Mouse (Mus musculus) hindbrain, embryonic 10.5 days (tissue): ENCODE results near the gene Dok5. TPM values are rescaled to one million over a fixed set of nuclear protein-coding genes. Genes with fewer than 3 reads are reported as not detected.

Experiments
- DNase-seq: peaks from one replicate; pipeline ENCODE4 v3.0.0-alpha.2; 2017; ENCODE audit warnings: low spot score
- H3K27ac ChIP-seq: fragments of 300-500 bp; sonication (generic); 2 replicates; pipeline ENCODE4 v1.5.1; 2016; ENCODE audit warnings: mild to moderate bottlenecking, moderate library complexity
- H3K27me3 ChIP-seq: fragments of 300-500 bp; sonication (generic); 2 replicates; pipeline ENCODE4 v1.6.1; 2016; ENCODE audit warnings: mild to moderate bottlenecking; ENCODE audit not compliant: poor library complexity, insufficient read depth, severe bottlenecking
- H3K36me3 ChIP-seq: fragments of 300-500 bp; sonication (generic); 2 replicates; pipeline ENCODE4 v1.6.1; 2016; ENCODE audit warnings: mild to moderate bottlenecking, moderate library complexity
- H3K4me1 ChIP-seq: fragments of 300-500 bp; sonication (generic); replicated peaks from 2 replicates; pipeline ENCODE4 v1.6.1; 2016; ENCODE audit warnings: mild to moderate bottlenecking
- H3K4me3 ChIP-seq: fragments of 300-500 bp; sonication (generic); 2 replicates; pipeline ENCODE4 v1.5.1; 2016; ENCODE audit warnings: mild to moderate bottlenecking, moderate library complexity
- H3K9me3 ChIP-seq: fragments of 300-500 bp; sonication (generic); 2 replicates; pipeline ENCODE4 v1.6.1; 2016; ENCODE audit warnings: mild to moderate bottlenecking, moderate library complexity
- WGBS: fragments of 180-500 bp; shearing (Covaris S2); methylation state at CpG from one replicate; pipeline ENCODE4 v1.1.7; 2016; 5-methylcytosine and 5-hydroxymethylcytosine counted together
- polyA plus RNA-seq: library from polyadenylated mRNA; unstranded; fragments of >200 nt; fragmentation: Nextera tagmentation; extraction: Ambion mirVana; gene quantifications from 2 replicates; pipeline ENCODE4 v1.2.1, GENCODE M21; 2016

The Dok5 gene
- polyA plus RNA-seq, 1 experiment from 2014 or later: 12.7 TPM

DNA sequence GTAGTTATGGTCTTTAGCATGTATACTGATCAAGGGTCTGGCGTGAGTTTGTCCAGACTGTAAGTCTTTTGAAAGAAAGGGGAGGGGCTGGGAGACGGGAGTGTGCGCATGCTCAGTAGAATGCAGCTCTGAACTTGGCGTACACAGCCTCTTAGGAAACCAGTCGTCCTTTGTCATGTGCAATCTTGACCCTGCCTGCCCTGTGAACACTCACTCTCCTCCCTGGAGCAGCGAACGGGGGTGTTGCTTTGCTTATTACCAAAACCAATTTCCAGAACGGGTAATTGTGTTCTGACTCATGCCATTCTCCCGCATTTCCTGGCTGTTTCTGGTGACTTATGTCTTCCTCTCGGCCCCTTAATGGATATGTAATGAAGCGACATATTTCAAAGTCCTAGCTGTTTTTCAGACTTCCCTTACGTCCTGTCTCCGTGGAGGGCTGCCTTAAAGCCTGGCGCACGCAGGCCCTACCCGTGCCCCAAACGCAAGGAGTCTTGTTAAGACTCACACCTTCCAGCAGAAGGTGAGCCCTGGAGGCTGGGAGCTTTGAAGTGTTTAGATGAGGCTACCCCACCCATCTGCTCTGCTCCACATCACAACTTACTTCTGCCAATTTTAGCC lies 95.3 kb downstream of the Dok5 start:
- no peak for DNase-seq
- H3K27ac ChIP-seq: no peak overlapping the region
- WGBS: 78% methylated on average over 17 of the region's 17 CpGs

DNA sequence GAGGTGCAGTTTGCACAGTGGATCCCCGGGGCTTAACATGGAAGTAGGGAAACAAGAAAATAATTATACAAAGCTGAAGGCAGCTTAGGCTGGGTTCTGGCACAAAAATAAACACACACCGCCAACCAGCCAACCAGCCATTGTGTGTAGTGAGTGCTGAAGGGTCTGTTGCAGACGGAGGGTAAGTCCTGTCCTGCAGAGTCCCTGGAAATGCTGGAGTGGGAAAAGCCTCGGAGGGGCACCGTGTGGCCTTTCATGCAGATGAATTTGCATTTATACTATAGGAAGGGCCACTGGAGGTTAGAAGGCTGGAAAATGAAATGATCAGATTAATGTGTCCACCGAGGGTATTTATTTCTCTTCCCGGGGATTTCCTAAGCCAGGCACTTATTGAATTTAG lies 97.2 kb downstream of the Dok5 start:
- Histone ChIP-seq H3K27me3 (peaks cover 4% of the 10 kb centered on the region; the same call in 1 of the 2 replicates), H3K36me3 (no peaks in the 10 kb centered on the region), H3K4me3 (no peak overlapping the region), H3K27ac (no peak overlapping the region), H3K4me1 (peaks cover 23% of the 10 kb centered on the region), H3K9me3 (no peaks in the 10 kb centered on the region)
- WGBS: 52% methylated on average over 7 of the region's 7 CpGs
- no peak for DNase-seq

More for the DNA sequence above, 95.3 kb downstream of the Dok5 start:
- H3K4me3 ChIP-seq: no peak overlapping the region
- no peaks in the 10 kb centered on the region for H3K36me3 ChIP-seq
- H3K4me1 ChIP-seq: peaks cover 23% of the 10 kb centered on the region
- H3K27me3 ChIP-seq: no peaks in the 10 kb centered on the region
- H3K9me3 ChIP-seq: no peaks in the 10 kb centered on the region

DNA sequence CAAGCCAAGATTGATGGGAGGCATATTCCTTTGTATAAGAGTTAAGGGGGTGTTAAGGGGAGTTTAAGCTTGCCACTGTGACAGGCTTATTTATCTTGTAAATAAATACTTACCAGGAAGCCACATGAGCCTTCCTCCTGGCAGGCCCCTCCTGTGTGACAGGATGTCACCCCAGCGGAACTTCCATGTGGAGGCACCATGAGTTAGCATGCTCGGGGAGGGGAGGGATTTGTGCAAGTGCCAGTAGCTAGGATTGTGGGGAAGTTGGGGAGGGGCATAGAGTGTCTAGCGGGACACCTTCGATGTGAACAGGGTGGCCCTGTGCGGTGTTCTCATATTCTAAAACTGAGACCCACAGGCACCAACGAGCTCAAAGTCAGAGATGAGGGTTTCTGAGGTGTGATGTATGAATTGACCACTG lies 97.6 kb downstream of the Dok5 start:
- no peak for DNase-seq
- Histone ChIP-seq H3K4me1 (peaks cover 23% of the 10 kb centered on the region), H3K4me3 (no peak overlapping the region), H3K27me3 (peaks cover 5% of the 10 kb centered on the region; the same call in 1 of the 2 replicates), H3K36me3 (no peaks in the 10 kb centered on the region), H3K27ac (no peak overlapping the region), H3K9me3 (no peaks in the 10 kb centered on the region)
- 84% methylated on average over 6 of the region's 6 CpGs for WGBS

DNA sequence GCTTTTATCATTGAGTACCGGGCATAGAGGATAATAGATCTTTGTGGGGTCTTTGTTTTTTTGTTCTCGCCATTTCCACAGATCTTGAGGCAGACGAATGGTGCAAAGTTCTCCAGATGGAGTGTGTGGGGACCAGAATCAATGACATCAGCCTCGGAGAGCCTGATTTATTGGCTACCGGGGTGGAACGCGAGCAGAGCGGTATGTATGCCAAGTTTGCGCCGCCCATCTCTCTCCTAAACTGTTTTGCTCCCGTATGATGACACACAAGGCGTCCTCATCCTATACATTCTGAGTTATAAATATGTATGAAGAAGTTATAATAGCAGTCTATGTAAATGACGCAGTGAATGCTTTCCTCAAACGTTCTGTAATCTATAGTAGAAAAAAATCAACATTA lies 98.4 kb downstream of the Dok5 start:
- Histone ChIP-seq H3K27me3 (peaks cover 10% of the 10 kb centered on the region; the same call in 1 of the 2 replicates), H3K36me3 (no peaks in the 10 kb centered on the region), H3K4me1 (peaks cover 23% of the 10 kb centered on the region), H3K9me3 (no peaks in the 10 kb centered on the region), H3K4me3 (no peak overlapping the region), H3K27ac (no peak overlapping the region)
- WGBS: 85% methylated on average over 14 of the region's 14 CpGs
- DNase-seq: no peak

DNA sequence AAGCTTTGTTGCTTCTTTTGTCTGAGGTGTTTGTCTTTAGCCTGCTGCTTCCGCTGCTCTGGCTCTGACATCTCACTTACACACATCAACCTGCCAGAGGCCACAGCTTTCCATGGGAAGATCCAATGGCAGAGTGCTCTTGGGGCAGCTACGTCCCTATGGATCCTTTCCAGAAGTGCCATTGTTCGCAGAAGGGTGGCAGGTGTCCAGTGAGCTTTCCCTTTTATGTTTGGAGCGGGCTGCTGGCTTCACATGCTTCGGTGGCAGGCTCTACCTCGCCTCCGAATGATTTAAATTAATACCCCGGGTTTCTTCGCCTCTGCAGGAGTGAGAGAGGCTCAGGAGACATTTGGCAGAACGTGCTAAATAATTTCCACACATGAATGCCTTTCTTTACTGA lies 105.3 kb downstream of the Dok5 start:
- H3K27me3 ChIP-seq: peaks cover 47% of the 10 kb centered on the region
- H3K36me3 ChIP-seq: no peaks in the 10 kb centered on the region
- H3K9me3 ChIP-seq: no peaks in the 10 kb centered on the region
- H3K4me3 ChIP-seq: no peak overlapping the region
- no peak for DNase-seq
- WGBS: 34% methylated on average over 10 of the region's 10 CpGs
- H3K4me1 ChIP-seq: peaks cover 37% of the 10 kb centered on the region
- H3K27ac ChIP-seq: peak overlapping the region; percentile 69

DNA sequence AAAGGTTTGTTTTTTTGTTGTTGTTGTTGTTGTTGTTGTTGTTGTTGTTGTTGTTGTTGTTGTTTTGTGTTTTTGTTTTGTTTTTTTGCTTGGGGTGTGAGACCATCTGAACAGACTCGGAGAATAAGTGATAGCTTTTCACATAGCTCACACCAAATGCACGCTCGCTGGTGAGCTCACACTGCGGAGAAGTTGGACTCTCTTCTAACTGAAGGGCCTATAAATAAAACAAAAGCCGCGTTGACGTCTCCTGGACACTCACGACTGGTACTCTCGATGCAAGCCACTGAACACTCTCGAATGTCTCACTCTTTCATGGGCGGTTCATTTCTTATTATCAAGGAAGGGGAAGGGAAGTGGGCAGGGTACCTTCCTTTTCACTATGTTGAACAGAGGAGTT lies 105.8 kb downstream of the Dok5 start:
- Histone ChIP-seq H3K27ac (peak overlapping the region; percentile 82), H3K27me3 (peaks cover 51% of the 10 kb centered on the region)
- WGBS: 61% methylated on average over 11 of the region's 11 CpGs

DNA sequence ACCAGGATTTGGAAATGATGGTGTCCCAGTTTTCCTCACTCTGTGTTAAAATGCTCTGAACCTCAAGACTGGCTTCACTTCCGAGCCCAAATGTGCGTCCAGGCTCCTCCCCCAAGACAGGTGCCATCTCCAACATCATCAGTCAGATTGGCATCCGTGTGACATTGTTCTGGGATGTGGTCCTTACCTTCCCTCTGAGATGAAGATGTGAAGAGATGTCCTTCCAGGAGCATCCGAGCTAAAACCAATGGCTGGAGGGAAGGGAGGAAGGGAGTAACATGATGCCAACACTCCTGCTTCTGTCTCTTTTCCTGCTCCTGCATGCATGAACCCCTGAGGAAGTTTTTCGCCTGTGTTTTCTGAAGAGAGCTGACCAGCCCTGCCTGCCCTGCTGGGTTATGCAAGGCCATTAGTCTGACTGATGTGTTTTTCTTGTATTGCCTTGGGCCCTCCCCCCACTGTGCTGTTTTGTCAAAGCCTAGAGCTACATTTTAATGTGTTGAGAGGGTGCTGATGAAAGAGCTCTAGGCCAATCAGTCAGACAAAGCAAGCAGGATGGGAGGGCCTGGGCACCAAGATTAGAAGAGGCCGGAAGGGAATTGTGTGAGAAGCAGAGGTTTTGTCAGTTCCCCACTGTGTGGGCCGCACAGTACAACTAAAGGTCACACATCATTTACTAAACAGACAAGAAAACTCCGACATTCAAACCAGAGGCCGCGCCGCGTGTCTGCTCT lies 106.4 kb downstream of the Dok5 start:
- 13% methylated on average over 12 of the region's 12 CpGs for WGBS
- no peaks in the 10 kb centered on the region for H3K9me3 ChIP-seq

More for the DNA sequence above, 105.8 kb downstream of the Dok5 start:
- Histone ChIP-seq H3K4me3 (no peak overlapping the region), H3K36me3 (no peaks in the 10 kb centered on the region), H3K9me3 (no peaks in the 10 kb centered on the region), H3K4me1 (peaks cover 41% of the 10 kb centered on the region)
- DNase-seq: no peak

DNA sequence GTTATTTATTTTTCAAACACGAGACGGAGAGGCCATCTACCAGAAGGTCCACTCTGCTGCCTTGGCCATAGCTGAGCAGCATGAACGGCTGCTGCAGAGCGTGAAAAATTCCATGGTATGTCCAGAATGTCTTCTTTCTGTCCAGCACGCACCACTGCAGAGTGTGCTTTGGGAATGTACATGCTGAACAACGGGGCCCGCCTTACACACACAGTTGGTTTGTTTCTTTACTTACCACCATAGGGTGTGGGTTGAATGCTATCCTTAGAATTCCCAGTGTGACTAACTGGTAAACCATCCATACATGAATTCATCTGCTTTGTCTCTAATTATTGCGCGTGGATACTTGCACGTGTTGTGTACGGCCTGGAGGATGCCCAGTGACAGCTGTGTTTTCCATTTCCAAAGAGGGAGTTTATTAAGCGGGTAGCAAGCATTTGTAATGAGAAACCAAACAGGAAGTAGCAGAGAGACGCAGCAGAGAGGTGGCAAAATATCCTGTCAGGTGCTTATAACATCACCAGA lies 109.9 kb downstream of the Dok5 start:
- Histone ChIP-seq H3K27ac (no peak overlapping the region), H3K27me3 (peaks cover 35% of the 10 kb centered on the region), H3K4me3 (no peak overlapping the region), H3K4me1 (peaks cover 44% of the 10 kb centered on the region), H3K36me3 (no peaks in the 10 kb centered on the region), H3K9me3 (no peaks in the 10 kb centered on the region)
- 56% methylated on average over 13 of the region's 13 CpGs for WGBS
- no peak for DNase-seq

More for the DNA sequence above, 106.4 kb downstream of the Dok5 start:
- peak overlapping the region; percentile 82 for H3K27ac ChIP-seq
- peaks cover 51% of the 10 kb centered on the region for H3K27me3 ChIP-seq
- DNase-seq: peak; percentile 80
- H3K4me1 ChIP-seq: peaks cover 41% of the 10 kb centered on the region
- no peaks in the 10 kb centered on the region for H3K36me3 ChIP-seq
- H3K4me3 ChIP-seq: no peak overlapping the region

DNA sequence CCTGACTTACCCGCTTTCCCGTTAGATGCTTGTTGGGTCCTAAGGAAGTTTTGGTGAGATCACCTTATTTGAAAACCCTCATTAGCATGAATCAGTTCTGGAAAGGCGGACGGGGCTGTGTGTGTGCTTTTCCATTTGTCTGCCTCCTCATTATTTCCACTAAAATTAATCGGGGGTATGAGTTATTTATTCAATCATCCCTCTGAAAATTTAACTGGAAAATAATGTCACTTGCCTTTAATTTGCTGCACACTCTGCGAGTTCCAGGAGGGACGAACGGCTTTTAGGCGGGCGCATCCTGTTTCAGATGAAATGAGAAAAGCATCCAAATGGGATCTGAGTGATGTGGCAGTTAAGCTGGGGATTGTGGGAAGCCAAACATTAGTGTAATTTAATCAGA lies 113.9 kb downstream of the Dok5 start:
- H3K36me3 ChIP-seq: no peaks in the 10 kb centered on the region
- H3K4me1 ChIP-seq: peaks cover 22% of the 10 kb centered on the region
- DNase-seq: no peak
- no peak overlapping the region for H3K27ac ChIP-seq
- 90% methylated on average over 10 of the region's 10 CpGs for WGBS
- no peak overlapping the region for H3K4me3 ChIP-seq
- peaks cover 17% of the 10 kb centered on the region; the same call in 1 of the 2 replicates for H3K27me3 ChIP-seq
- peaks cover 11% of the 10 kb centered on the region for H3K9me3 ChIP-seq

DNA sequence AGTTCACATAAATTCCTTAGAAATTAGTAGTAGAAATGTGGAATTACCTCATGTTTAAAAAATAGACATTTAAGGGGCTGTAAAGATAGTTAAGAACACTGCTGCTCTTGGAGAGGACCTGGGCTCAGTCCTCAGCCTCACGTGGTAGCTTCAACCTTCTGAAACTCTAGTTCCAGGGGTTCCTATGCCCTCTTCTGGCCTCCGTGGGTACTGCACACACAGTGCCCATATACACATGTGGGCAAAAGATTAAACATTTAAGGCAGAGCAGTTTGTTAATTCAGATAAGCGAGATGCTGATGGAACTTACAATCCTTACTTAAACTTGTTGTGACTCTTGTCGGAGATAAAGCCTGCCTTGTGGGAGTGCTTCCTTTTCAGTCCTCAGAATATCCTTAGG lies 118.5 kb downstream of the Dok5 start:
- H3K4me3 ChIP-seq: no peak overlapping the region
- 96% methylated on average over 4 of the region's 4 CpGs for WGBS
- H3K36me3 ChIP-seq: no peaks in the 10 kb centered on the region
- peaks cover 12% of the 10 kb centered on the region for H3K9me3 ChIP-seq
- no peak for DNase-seq
- no peak overlapping the region for H3K27ac ChIP-seq
- 0 out of 2 replicates have a peak, but pooled peaks cover 2% of the 10 kb centered on the region for H3K27me3 ChIP-seq
- H3K4me1 ChIP-seq: peaks cover 14% of the 10 kb centered on the region

DNA sequence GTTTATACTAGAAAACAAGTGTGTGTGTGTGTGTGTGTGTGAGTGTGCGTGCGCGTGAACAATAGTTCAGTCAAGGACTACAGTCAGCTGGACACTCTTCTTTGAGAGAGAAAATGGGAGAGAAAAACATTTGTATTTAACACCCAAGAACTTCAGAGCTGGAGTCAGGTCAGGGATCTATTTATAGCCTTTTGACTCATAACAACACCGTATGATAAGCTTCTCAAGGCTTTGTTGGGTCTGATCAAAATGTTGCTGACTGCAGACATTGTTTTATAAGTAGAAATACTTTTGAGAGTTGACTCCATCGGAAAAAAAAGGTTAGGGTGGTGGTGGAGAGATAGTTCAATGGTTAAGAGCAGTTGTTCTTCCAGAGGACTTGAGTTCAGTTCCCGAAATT lies 120.7 kb downstream of the Dok5 start:
- Histone ChIP-seq H3K4me1 (peaks cover 18% of the 10 kb centered on the region), H3K27ac (no peak overlapping the region), H3K9me3 (peaks cover 12% of the 10 kb centered on the region), H3K4me3 (no peak overlapping the region), H3K27me3 (no peaks in the 10 kb centered on the region), H3K36me3 (no peaks in the 10 kb centered on the region)
- DNase-seq: no peak
- 91% methylated on average over 6 of the region's 6 CpGs for WGBS

DNA sequence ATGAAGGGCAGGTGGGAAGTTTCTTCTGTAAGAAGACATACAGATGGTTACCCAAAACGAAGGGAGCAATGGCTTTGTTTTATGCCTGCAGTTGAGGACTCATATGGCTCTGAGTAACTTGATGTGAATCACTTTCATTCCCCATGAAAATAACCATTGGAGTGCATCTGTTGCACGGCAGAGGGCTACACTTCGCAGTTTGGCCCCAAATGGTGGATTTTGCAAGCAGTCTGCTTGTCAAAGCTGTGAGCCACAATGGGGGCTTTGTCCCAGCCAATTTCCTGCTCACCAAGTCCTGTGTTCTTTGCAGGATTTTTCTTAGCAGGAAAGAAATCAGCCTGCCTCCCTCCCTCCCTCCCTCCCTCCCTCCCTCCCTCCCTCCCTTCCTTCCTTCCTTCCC lies 123.6 kb downstream of the Dok5 start:
- Histone ChIP-seq H3K36me3 (no peaks in the 10 kb centered on the region), H3K4me1 (peaks cover 41% of the 10 kb centered on the region), H3K4me3 (no peak overlapping the region), H3K27ac (peak overlapping the region; percentile 56; the same call in 1 of the 2 replicates), H3K27me3 (no peaks in the 10 kb centered on the region), H3K9me3 (peaks cover 4% of the 10 kb centered on the region)
- 48% methylated on average over 3 of the region's 3 CpGs for WGBS
- peak; percentile 18 for DNase-seq

DNA sequence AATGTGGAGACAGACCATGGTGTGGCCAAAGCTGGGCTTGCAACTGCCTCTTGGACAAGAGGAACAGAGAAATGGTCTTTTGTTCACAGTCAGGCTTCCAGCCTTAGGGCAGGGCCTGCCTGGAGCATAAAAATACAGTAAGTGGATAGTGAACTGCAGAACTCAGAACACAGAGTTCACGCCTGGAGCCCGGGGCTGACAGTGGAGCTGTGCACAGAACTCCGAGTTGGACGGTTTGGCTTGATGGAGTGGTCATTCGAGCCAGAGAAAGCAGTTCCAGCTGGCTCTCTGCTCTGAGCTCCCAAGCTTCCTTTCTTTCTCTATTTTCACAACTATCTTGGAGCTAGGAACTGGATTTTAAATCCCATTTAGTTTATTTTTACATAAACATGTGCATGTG lies 124.5 kb downstream of the Dok5 start:
- Histone ChIP-seq H3K36me3 (no peaks in the 10 kb centered on the region), H3K27ac (peak overlapping the region; percentile 56), H3K27me3 (no peaks in the 10 kb centered on the region), H3K4me3 (no peak overlapping the region), H3K9me3 (no peaks in the 10 kb centered on the region), H3K4me1 (peaks cover 41% of the 10 kb centered on the region)
- 72% methylated on average over 5 of the region's 5 CpGs for WGBS
- no peak for DNase-seq
